Mouse (Mus musculus) midbrain, embryonic 10.5 days (tissue): ENCODE results near the gene Mok. TPM values are rescaled to one million over a fixed set of nuclear protein-coding genes. Genes with fewer than 3 reads are reported as not detected.

Source experiments
- DNase-seq: peaks from one replicate; pipeline ENCODE4 v3.0.0-alpha.2; 2017; ENCODE audit warnings: low spot score
- H3K27ac ChIP-seq: fragments of 300-500 bp; sonication (generic); replicated peaks from 2 replicates; pipeline ENCODE4 v1.5.1; 2016; ENCODE audit warnings: mild to moderate bottlenecking
- H3K27me3 ChIP-seq: fragments of 300-500 bp; sonication (generic); 2 replicates; pipeline ENCODE4 v1.6.1; 2016; ENCODE audit warnings: low read depth, mild to moderate bottlenecking; ENCODE audit not compliant: poor library complexity, severe bottlenecking
- H3K36me3 ChIP-seq: fragments of 300-500 bp; sonication (generic); 2 replicates; pipeline ENCODE4 v1.6.1; 2016; ENCODE audit warnings: mild to moderate bottlenecking, moderate library complexity
- H3K4me1 ChIP-seq: fragments of 300-500 bp; sonication (generic); 2 replicates; pipeline ENCODE4 v1.6.1; 2016
- H3K4me3 ChIP-seq: fragments of 300-500 bp; sonication (generic); 2 replicates; pipeline ENCODE4 v1.5.1; 2016; ENCODE audit warnings: mild to moderate bottlenecking, moderate library complexity
- H3K9me3 ChIP-seq: fragments of 300-500 bp; sonication (generic); replicated peaks from 2 replicates; pipeline ENCODE4 v1.6.1; 2016; ENCODE audit warnings: mild to moderate bottlenecking
- WGBS: fragments of 180-500 bp; shearing (Covaris S2); methylation state at CpG from one replicate; pipeline ENCODE4 v1.1.7; 2016; 5-methylcytosine and 5-hydroxymethylcytosine counted together
- polyA plus RNA-seq: library from polyadenylated mRNA; unstranded; fragments of >200 nt; fragmentation: Nextera tagmentation; extraction: Ambion mirVana; gene quantifications from 2 replicates; pipeline ENCODE4 v1.2.1, GENCODE M21; 2016

Mok gene
- 10.1 and 11.7 TPM in 2 replicates for polyA plus RNA-seq

- H3K4me1 ChIP-seq: peaks cover 44% of the 10 kb centered on the region
- peaks cover 26% of the 10 kb centered on the region for H3K27me3 ChIP-seq
- H3K27ac ChIP-seq: peak within 1 kb of the TSS; percentile 80
- H3K4me3 ChIP-seq: peak within 1 kb of the TSS; percentile 68
- whole genome bisulfite sequencing: under 1% methylated on average over 71 of the region's 71 CpGs
- H3K9me3 ChIP-seq: no peaks in the 10 kb centered on the region
- peak; percentile 95 for DNase-seq
- no peaks in the 10 kb centered on the region for H3K36me3 ChIP-seq
Measured at GRCm38 (mm10) chr12:110840348-110841198, at the start of gene Mok. Gene Mok, minus strand, starts transcription at chr12:110840939.

GRCm38 (mm10) chr12:110889036-110890020 is 48.6 kb upstream of the Mok start, which contains the start of the genes Cinp and Tecpr2:
Gene Cinp, minus strand, starts transcription at chr12:110889145.
Gene Tecpr2, plus strand, starts transcription at chr12:110889264.
- Histone ChIP-seq H3K27me3 (no peaks in the 10 kb centered on the region), H3K4me1 (peaks cover 28% of the 10 kb centered on the region), H3K9me3 (no peaks in the 10 kb centered on the region), H3K27ac (peak within 1 kb of the TSS; percentile 94), H3K4me3 (peak within 1 kb of the TSS; percentile 94), H3K36me3 (peaks cover 5% of the 10 kb centered on the region; the same call in 1 of the 2 replicates)
- WGBS: under 1% methylated on average over 74 of the region's 74 CpGs
- DNase-seq: peak; percentile 97

- peak overlapping the region; percentile 94 for H3K4me3 ChIP-seq
- H3K9me3 ChIP-seq: no peaks in the 10 kb centered on the region
- H3K36me3 ChIP-seq: peaks cover 13% of the 10 kb centered on the region
- DNase-seq: peak; percentile 17
- peaks cover 28% of the 10 kb centered on the region for H3K4me1 ChIP-seq
- H3K27me3 ChIP-seq: no peaks in the 10 kb centered on the region
- WGBS: under 1% methylated on average over 25 of the region's 25 CpGs
- H3K27ac ChIP-seq: peak overlapping the region; percentile 94
Measured at GRCm38 (mm10) chr12:110888606-110889005, 47.9 kb upstream of the Mok start.

- Histone ChIP-seq H3K9me3 (no peaks in the 10 kb centered on the region), H3K27ac (peak overlapping the region; percentile 94), H3K4me3 (peak overlapping the region; percentile 94), H3K27me3 (no peaks in the 10 kb centered on the region), H3K36me3 (peaks cover 18% of the 10 kb centered on the region), H3K4me1 (peaks cover 28% of the 10 kb centered on the region)
- no peak for DNase-seq
- WGBS: 55% methylated on average over 12 of the region's 12 CpGs
Measured at GRCm38 (mm10) chr12:110888106-110888505, 47.4 kb upstream of the Mok start.

GRCm38 (mm10) chr12:110885251-110885650 is 44.5 kb upstream of the Mok start:
- no peaks in the 10 kb centered on the region for H3K9me3 ChIP-seq
- H3K4me3 ChIP-seq: no peak overlapping the region
- no peak overlapping the region for H3K27ac ChIP-seq
- DNase-seq: no peak
- peaks cover 44% of the 10 kb centered on the region for H3K36me3 ChIP-seq
- H3K27me3 ChIP-seq: no peaks in the 10 kb centered on the region
- H3K4me1 ChIP-seq: peaks cover 24% of the 10 kb centered on the region
- WGBS: 96% methylated on average over 2 of the region's 2 CpGs

- no peaks in the 10 kb centered on the region for H3K27me3 ChIP-seq
- WGBS: 87% methylated on average over 7 of the region's 7 CpGs
- no peak for DNase-seq
- no peak overlapping the region for H3K27ac ChIP-seq
- no peak overlapping the region for H3K4me3 ChIP-seq
- no peaks in the 10 kb centered on the region for H3K4me1 ChIP-seq
- H3K36me3 ChIP-seq: peaks cover 70% of the 10 kb centered on the region
- no peaks in the 10 kb centered on the region for H3K9me3 ChIP-seq
Measured at GRCm38 (mm10) chr12:110882291-110882690, 41.6 kb upstream of the Mok start.

- no peaks in the 10 kb centered on the region for H3K9me3 ChIP-seq
- H3K4me3 ChIP-seq: no peak overlapping the region
- no peak overlapping the region for H3K27ac ChIP-seq
- DNase-seq: no peak
- H3K4me1 ChIP-seq: no peaks in the 10 kb centered on the region
- H3K36me3 ChIP-seq: peaks cover 93% of the 10 kb centered on the region
- H3K27me3 ChIP-seq: no peaks in the 10 kb centered on the region
- WGBS: 87% methylated on average over 2 of the region's 2 CpGs
Measured at GRCm38 (mm10) chr12:110875351-110875750, 34.6 kb upstream of the Mok start.

GRCm38 (mm10) chr12:110871247-110871646 is 30.5 kb upstream of the Mok start:
- no peak for DNase-seq
- Histone ChIP-seq H3K4me1 (peaks cover 4% of the 10 kb centered on the region), H3K27me3 (no peaks in the 10 kb centered on the region), H3K9me3 (no peaks in the 10 kb centered on the region), H3K36me3 (peaks cover 94% of the 10 kb centered on the region), H3K4me3 (no peak overlapping the region), H3K27ac (no peak overlapping the region)
- WGBS: 94% methylated on average over 5 of the region's 5 CpGs

GRCm38 (mm10) chr12:110870107-110870506 is 29.4 kb upstream of the Mok start:
- no peak overlapping the region for H3K4me3 ChIP-seq
- H3K36me3 ChIP-seq: peaks cover 86% of the 10 kb centered on the region
- no peak for DNase-seq
- no peak overlapping the region for H3K27ac ChIP-seq
- no peaks in the 10 kb centered on the region for H3K27me3 ChIP-seq
- 93% methylated on average over 4 of the region's 4 CpGs for WGBS
- no peaks in the 10 kb centered on the region for H3K9me3 ChIP-seq
- H3K4me1 ChIP-seq: peaks cover 14% of the 10 kb centered on the region

GRCm38 (mm10) chr12:110865989-110866388 is 25.2 kb upstream of the Mok start:
- Histone ChIP-seq H3K4me1 (peaks cover 30% of the 10 kb centered on the region), H3K36me3 (peaks cover 71% of the 10 kb centered on the region), H3K27ac (peak overlapping the region; percentile 67), H3K9me3 (no peaks in the 10 kb centered on the region), H3K27me3 (no peaks in the 10 kb centered on the region), H3K4me3 (no peak overlapping the region)
- WGBS: 75% methylated on average over 10 of the region's 10 CpGs
- DNase-seq: no peak

- peaks cover 33% of the 10 kb centered on the region for H3K4me1 ChIP-seq
- 45% methylated on average over 6 of the region's 6 CpGs for WGBS
- no peaks in the 10 kb centered on the region for H3K9me3 ChIP-seq
- H3K27ac ChIP-seq: peak overlapping the region; percentile 67
- peaks cover 71% of the 10 kb centered on the region for H3K36me3 ChIP-seq
- no peaks in the 10 kb centered on the region for H3K27me3 ChIP-seq
- DNase-seq: peak; percentile 40
- no peak overlapping the region for H3K4me3 ChIP-seq
Measured at GRCm38 (mm10) chr12:110865571-110865970, 24.8 kb upstream of the Mok start.

GRCm38 (mm10) chr12:110864008-110864407 is 23.3 kb upstream of the Mok start:
- Histone ChIP-seq H3K4me3 (no peak overlapping the region), H3K27ac (no peak overlapping the region), H3K36me3 (peaks cover 62% of the 10 kb centered on the region), H3K4me1 (peaks cover 33% of the 10 kb centered on the region), H3K9me3 (no peaks in the 10 kb centered on the region), H3K27me3 (no peaks in the 10 kb centered on the region)
- no peak for DNase-seq
- 91% methylated on average over 6 of the region's 6 CpGs for WGBS
